Mouse (Mus musculus) heart, postnatal 36 days (tissue): ENCODE data around the gene Acp5. TPM values are rescaled to one million over a fixed set of nuclear protein-coding genes. Genes with fewer than 3 reads are reported as not detected.
"Not testable (repeated sequence)": the region's sequence is repeated elsewhere in the genome, so short reads cannot be mapped to it uniquely, and the experiment has no call there.

Experiments used
- DNase-seq, 2 experiments: peaks; one replicate each; pipeline ENCODE4 v3.0.0; 2021 to 2022
- intact Hi-C: fragments of 180-260 bp; cut with DNase I; formaldehyde crosslinking; loops from one replicate; pipeline ENCODE4 v1.15.1; 2025
- total RNA-seq, 2 experiments: library from RNA; stranded (reverse); gene quantifications; 2 replicates each; pipeline ENCODE4 v1.2.3; 2021

Acp5 gene
- 1 to 10 TPM; 1.6 to 2.3 TPM for total RNA-seq

DNA sequence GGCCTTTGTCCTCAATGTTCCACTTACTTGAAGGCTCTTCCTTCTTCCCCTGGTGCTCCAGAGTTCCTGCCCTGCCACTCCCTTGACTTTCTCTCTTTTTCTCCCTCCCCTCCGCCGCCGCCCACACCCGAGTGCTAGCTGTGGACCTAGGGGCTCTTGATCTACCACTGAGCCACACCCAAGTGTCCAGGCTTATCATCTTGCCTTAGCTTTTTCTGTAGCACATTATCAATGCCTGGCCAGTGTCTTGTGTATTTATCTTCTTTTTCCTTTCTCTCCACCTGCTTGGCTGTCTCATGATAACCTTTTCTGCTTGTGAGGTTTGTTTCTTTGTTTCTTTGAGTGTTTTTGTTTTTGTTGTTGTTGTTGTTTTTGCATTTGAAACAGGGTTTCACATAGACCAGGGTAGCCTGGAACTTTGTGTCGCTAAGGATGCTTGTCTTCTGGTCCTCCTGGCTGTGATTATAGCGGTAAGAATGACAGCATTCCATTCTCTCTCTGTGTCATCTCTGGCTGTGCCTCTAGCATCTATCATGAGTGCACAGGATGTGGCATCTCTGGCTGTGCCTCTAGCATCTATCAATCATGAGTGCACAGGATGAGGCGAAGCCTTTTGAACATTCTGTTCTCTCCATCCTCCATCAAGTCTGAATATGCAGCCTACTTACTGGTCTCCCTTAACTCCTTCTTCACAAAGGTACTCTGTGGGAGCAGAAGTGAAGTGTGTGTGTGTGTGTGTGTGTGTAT, at the start of gene Acp5:
TSS of gene Acp5 (minus strand) at position 68 of the 747 bp plus-strand sequence.
- DNase-seq = no peak
- intact Hi-C loops = loop anchor here (2.0 kb wide), 1 partner anchor 17 kb away; no protein-coding TSS in a partner anchor

DNA sequence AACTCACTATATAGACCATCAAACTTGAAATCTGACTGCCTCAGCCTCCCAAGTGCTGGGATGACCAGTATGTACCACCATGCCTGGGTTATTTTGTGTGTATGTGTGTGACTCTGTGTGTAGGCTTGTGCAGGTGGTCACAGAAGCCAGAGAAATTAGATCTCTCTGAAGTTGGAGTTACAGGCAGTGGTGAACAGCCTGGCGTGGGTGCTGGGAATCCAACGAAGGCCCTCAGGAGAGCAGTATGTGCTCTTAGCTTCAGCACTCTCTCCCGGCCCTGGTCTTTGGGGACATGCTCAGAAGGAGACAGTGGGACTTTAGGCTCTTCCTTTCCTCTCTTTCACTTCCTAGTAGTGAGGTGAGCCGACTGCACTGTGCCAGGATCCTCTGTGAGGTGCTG, 36.8 kb upstream of the Acp5 start:
- DNase-seq = no peak
- intact Hi-C loops = no loop called here

DNA sequence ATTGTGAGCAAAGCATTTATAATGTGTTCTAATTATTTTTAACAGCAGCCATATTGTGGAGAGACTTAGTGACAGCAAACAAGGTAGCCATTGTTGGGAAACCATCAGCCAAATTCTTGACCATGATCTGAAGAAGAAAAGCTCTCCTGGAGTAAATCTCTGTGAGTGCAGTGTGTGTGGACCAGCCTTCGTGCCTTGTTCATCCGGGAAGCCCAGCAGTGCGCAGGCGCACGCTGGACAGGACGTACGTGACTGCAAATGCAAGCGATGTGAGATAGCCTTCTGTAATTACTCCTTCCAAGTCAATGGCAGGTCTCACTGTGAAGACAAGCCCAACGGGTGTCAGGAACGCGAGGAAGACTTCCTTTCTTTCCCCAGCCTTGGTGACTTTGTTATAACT, 33.8 kb upstream of the Acp5 start:
- DNase-seq = no peak
- intact Hi-C loops = no loop called here

DNA sequence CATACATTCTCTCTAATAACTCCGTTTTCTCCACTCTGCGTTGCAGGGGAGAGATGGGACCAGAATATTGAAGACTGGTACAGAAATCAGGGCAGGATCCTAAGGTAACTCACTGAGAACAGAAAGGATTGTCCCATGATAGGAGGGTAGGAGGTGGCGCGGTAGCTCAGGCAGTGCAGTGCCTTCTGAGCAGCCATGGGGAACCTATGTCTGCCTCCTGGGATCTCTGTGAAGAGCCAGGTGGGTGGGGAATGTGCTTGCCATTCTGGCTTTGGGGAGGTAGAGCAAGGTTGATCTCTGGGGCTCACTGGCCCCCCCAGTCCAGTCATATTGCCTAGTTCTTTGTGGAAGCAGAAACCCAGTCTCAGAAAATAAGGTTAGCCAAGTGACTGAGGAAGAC, 32.2 kb upstream of the Acp5 start:
- intact Hi-C loops = no loop called here
- no peak for DNase-seq

DNA sequence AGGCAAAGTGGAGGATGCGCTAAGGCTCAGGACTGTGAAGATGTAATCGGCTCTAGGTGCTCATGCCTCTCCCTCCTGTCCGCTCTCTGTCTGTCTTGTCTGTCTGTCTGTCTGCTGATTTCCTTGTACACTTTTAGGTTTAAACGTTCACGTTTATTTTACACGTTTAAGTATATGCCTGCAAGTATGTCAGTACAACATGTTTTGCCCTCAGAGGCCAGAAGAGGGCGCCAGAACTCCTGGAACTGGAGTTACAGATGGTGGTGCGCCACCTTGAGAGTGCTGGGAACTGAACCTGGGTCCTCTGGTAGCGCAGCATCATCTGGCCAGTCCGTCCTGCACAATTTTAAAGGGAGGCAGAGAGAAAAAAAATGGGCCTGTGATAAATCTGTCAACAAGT, 31.2 kb upstream of the Acp5 start:
- DNase-seq = no peak
- intact Hi-C loops = no loop called here

DNA sequence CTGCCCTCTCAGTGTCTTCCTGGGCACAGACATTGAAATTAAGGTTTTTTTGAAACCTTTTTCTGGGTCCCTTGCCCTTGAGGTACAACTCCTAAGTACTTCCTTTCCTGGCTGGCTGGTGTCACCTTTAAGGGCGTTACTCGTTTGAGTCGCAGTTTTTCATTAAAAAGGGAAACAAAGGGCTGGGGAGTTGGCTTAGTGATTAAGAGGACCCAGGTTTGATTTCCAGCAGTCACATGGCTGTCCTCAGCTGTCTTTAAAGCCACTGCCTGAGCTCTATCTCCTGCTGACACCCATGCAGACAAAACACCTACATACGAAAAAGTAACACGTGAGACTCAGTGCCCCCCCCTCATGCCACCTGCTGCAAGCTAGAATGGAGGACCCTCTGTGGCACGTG, 30.5 kb upstream of the Acp5 start:
- no peak for DNase-seq
- intact Hi-C loops = no loop called here

DNA sequence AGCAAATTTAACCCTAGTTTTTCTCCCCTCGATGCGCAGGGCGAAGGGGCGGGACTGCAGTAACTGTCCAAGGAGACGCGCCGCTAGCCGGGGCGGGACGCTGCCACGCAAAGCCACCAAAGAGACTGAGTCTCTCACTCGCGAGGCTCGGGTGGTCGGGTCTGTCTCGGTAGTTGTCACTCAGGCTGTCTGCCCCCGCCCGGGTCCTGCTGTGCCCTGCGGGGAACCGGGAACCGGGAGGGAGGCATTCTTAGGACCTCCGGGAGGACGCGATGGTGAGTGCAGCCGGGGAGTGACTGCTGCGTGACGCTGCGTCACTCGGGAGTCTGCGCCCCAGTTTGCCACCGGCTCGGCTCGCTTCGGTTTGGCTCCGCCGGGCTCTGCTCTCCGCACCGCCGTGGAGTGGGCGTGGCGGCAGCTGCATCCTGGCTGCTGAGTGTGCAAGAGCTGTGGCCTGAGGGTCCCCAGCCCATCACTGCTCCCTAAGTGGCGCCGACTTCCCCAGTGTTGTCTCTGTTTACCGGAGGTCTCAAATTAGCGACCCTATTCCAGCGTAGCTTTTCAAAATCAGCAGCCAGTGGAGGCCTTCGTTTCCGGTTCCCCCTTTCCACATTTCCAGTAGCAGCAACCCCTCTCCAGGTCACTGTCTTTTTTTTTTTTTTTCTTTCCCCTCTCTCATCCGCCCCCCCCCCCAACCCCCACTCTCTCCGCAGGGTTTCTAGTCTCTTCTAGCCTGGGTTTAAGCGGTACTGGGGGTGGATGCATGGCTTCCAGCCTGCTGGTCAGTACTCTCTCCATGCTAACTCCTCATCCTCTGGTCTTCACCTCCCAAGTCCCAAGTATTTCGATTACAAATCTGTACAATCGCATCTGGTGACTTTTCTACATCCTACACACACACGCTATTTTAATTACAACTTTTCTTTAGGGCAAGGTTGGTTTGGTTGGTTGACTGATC, 29.5 kb upstream of the Acp5 start:
- DNase-seq = peak; percentile 17 to 25
- intact Hi-C loops = no loop called here

DNA sequence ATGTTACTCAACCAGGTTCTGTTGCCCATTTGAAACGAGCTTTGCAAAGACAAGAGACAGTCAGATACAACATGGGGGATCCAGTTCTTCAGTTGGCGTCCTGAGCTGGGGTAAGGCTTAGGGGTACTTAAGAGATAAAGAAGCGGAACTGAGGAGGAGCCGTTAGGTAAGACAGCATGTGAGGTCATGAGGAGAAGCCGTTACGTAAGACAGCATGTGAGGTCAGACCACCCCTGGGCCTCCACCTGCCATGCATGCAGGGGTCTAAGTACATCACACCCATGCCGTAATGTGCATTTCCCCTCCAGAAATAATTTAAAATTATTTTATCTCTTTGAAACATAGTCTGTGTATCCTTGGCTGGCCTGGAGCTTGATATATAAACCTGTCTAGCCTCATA, 27.4 kb upstream of the Acp5 start:
- intact Hi-C loops = no loop called here
- DNase-seq = no peak

DNA sequence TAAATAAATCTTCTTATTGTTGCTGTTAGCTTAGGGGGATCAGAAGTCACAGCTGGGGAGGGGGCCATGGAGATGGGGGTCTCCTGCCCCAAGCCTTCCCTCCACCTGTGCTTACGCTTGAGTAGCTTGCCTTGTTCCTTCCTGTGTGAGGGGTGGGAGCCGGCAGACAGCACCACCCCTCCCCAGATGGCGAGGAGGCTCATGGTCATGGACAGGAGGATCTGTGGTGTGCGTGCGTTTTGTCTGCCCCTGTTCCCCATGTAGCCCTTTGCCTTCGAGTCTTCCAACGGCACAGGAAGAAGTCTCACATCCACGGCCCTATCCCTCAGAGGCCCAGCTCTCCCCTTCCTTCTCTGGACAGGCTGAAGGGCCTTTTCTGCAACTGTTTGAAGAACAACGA, 26.8 kb upstream of the Acp5 start:
- DNase-seq = no peak
- intact Hi-C loops = no loop called here

DNA sequence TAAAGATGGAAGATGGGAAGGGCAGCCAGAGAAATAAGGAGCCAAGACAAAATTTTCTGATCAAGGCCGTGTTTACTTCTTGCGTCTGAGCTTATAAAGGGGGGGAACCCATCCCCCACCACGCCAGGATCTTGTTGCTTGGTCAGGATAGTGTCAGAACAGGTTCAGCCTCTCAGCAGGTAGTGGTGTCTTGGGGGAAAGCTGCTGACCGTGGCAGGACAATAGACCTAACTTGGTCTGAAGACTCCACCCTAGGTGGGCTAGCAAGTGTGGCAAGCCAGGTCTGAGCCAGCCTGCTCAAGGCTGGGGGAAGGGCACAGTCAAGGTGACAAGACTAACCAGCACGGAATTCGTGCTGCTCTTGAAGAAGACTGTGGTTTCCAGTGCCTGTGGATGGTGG, 25.8 kb upstream of the Acp5 start:
- intact Hi-C loops = no loop called here
- no peak for DNase-seq

DNA sequence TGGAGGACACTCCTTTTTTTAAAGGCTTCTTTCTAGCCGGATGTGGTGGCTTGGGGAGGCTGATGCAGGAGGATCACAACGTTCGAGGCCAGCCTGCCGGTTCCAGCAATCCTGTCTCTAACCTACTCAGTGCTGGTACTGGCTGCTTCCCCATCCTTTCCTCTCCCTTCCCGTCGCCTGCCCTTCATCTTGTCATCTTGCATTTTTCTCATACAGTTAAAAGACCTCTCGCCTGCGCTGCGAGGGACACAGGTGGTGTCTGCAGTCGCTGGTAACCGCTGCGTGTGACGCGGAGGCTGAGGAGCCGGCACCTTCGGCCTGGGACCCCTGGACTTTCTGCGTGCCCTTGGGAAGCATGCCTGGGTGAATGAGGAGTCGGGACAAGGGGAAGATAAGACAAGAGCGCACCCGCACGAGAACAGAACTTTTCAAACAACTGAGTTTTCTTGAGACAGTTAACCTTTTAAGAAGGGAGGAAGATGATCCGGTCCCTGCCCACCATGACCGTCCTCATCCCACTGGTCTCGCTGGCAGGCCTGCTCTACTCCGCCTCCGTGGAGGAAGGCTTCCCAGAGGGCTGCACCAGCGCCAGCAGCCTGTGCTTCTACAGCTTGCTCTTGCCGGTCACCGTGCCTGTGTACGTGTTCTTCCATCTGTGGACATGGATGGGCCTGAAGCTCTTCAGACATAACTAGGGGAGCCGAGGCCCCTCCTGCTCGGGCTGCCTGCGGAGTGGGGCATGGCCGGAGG, 22.2 kb upstream of the Acp5 start:
- intact Hi-C loops = loop anchor here (2.0 to 5.0 kb wide), 3 partner anchors 67 to 251 kb away; partner anchors contain the start of gene Zfp809
- no peak for DNase-seq

DNA sequence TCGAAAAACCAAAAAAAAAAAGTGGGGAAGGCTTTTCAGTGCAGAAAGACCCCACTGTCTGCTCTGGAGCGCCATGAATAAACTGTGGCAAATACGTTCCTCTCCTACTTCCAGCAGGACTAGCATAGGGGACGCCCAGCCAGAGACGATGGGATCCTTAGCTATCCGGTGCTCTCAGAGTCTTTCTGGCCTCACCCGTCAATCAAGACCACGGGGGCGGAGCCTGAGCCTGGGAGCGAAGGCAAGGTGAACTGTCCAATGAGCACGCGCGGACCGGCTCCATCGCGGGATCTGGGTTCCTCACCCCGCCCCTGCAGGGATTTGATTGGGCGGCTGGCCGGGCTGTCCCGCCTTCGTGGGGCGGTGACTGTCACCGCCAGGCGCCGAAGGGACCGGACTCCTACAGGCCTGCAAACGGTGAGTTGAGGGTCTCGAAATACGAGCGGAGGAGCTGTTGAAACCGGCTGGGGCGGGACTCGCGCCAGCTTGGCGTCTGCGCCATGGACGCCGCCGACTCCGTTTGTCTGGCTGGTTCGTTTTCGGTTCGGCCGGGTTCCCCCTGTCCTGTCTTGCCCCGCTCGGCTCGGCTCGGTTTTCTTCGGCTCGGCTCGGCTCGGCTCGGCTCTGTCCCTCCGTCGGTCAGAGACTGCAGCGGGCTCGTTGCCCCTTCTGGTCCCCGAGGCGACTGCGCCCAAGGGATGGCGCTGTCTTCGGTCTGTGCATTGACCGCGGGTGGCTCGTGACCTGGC, 21.2 kb upstream of the Acp5 start, which contains the start of gene Pigyl:
TSS of gene Pigyl (plus strand) at position 350 of the 749 bp plus-strand sequence.
- peak; percentile 99 for DNase-seq
- intact Hi-C loops = loop anchor here (2.0 to 5.0 kb wide), 3 partner anchors 68 to 252 kb away; partner anchors contain the start of gene Zfp809

DNA sequence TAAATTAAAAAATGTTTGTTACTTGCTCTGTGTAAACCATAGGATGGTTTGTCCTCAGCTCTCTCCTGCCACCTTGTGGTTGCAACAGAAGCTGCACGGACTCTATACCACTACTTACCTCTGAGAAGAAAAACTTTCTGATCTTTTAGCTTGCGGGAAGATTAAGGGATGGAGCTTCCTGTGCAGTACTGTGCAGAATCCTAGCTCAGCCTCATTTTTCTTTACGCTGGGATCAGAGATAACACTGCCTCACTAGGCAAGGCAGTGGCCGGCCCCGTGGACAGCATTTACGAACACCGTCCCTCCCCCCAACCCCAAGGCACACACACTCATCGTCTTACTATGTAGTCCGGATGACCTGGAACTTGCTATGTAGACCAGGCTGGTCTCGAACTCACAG, 20.1 kb upstream of the Acp5 start:
- DNase-seq = peak; percentile 67 to 76
- intact Hi-C loops = loop anchor here (2.0 to 5.0 kb wide), 3 partner anchors 69 to 253 kb away; partner anchors contain the start of gene Zfp809

DNA sequence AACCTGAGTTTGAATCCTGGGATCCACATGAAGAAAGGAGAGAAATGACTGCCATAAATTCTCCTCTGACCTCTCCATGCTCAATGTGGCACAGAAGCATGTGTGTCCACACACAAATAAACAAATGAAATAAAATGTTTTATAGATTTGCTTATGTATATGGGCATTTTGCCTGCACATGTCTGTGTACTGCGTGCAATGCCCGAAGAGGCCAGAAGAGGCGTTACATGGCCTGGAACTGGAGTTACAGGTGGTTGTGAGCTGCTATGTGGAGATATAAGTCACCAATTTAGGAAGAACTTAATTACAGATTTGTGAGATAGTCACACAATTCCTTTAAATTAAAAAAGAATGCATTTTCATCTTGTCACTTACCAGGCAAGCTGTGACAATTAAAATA, 18.3 kb upstream of the Acp5 start:
- intact Hi-C loops = no loop called here
- no peak for DNase-seq

DNA sequence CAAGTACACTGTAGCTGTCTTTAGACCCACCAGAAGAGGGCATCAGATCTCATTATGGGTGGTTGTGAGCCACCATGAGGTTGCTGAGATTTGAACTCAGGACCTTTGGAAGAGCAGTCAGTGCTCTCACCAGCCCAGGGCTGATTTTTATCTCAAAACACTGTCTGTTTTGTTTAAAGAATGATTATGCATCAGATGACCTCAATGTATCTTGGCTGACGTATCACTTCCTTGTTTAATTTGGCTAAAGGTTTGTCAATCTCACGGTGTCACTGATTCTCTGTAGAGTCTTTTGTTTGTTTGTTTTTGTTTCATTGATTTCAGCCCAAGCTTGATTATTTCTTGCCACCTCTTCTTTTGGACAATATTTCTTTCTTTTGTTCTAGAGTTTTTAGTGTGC, 15.4 kb upstream of the Acp5 start:
- no peak for DNase-seq
- intact Hi-C loops = no loop called here

DNA sequence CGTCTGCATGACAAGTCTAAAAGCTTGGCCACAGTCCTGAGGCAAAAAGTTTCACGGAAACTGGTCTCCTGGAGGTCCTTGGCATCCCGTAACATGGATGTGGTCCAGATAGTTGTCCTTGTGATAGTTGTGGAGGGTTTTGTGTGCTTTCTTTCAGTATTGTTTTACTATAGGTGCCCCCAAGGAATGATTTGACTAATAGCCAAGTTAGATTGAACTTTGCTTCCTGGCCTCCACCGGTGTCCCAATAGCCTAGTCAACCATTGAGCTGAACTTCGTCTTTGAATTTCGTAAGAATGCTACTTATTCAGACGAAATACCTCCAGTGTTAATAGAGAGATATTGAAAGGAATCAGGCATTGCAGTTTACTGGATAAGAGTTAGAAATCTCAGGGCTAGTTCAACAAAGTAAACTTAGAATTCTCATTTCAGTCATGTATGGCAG, 14.8 kb upstream of the Acp5 start:
- intact Hi-C loops, DNase-seq: not testable (repeated sequence)

DNA sequence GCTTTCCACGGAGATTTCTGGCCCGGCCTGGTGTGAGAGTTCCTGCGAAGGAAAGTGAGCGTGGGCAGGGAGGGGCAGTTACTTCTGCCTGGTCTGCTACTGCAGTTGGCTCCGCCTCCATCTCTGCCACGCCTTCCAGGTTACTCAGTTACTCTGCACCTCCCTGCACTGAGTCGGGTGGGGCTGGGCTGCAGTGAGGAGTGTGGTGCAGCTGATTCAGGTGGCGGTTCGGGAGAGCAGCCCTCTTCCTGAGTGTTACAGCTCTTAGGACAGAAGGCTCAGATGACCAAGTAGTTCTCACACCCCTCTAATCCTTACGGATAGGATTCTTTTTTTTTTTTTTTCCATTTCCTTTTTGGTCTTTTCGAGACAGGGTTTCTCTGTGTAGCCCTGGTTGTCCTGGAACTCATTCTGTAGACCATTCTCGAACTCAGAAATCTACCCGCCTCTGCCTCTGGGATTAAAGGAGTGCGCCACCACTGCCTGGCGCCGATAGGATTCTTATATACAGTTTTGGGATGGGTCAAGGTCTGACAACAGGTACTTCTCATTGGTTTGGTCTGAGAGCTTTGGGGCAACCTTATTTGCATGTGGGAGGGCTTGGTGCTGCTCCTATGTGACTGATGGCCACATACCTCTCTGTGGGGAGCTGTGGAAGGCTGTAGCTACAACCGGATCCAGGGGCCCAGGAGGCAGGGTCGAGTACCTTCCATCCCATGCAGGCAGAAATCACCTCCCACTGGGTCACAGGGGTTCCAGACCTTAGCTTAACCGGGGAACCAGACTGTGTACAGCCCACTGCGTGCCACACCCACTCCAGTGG, 14.1 kb upstream of the Acp5 start:
- intact Hi-C loops = loop anchor here (10.0 kb wide), 1 partner anchor 545 kb away; no protein-coding TSS in a partner anchor
- DNase-seq = no peak

DNA sequence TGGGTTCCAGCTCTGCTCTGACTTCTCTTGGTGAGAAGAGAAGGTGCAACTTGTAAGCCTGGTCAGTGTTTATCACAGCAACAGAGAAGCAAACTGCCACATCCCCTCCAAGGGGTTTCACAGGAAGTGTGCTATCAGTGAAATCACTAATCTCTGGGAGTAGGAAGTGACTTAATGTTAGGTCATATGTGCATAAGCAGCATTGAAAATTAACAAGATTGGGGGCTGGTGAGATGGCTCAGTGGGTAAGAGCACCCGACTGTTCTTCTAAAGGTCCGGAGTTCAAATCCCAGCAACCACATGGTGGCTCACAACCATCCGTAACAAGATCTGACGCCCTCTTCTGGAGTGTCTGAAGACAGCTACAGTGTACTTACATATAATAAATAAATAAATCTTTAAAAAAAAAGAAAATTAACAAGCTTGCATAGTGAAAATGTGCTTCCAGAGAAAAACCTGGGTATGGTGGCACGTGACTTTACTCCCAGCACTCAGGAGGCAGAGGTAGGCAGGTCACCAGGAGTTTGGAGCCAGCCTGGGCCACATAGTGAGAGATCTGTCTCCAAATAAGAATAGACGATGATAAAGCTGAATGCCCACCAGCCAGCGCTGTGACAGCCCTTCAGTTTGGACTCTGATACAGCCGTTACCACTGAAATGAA, 8.9 kb upstream of the Acp5 start:
- DNase-seq = no peak
- intact Hi-C loops = loop anchor here (10.0 kb wide), 1 partner anchor 540 kb away; no protein-coding TSS in a partner anchor
